Mouse (Mus musculus): Measurements from ENCODE around the gene Lrrc20. TPM values are rescaled to one million over a fixed set of nuclear protein-coding genes. Genes with fewer than 3 reads are reported as not detected.
A peak's percentile ranks its signal among the peaks of the same experiment; 100 is the strongest.

Lrrc20 gene
- polyA plus RNA-seq (2012; ENCODE audit: insufficient read depth, insufficient read length, missing spikeins), result 12.6 and 13.9 TPM in 2 replicates

GRCm38 (mm10) chr10:61475594-61476439 is at the start of gene Lrrc20:
Gene Lrrc20, plus strand, starts transcription at chr10:61475801.
- peak within 1 kb of the TSS; percentile 83 for H3K27ac ChIP-seq (ENCODE audit: insufficient read depth, low read depth, low read length)
- H3K4me3 ChIP-seq (ENCODE audit: insufficient read depth, low read length), result peak within 1 kb of the TSS; percentile 86
- peaks cover 28% of the 10 kb centered on the region for H3K4me1 ChIP-seq (ENCODE audit: control insufficient read depth, insufficient read depth, low read length)
- TF ChIP-seq CTCF (IDR thresholded peaks at IDR 0.05; ENCODE audit: low read depth, low read length), result no peak
- TF ChIP-seq POLR2A (IDR thresholded peaks at IDR 0.05; ENCODE audit: borderline replicate concordance, low read depth, low read length), result no peak

- Histone ChIP-seq H3K4me3 (ENCODE audit: insufficient read depth, low read length) (no peak overlapping the region), H3K27ac (ENCODE audit: insufficient read depth, low read depth, low read length) (no peak overlapping the region), H3K4me1 (ENCODE audit: control insufficient read depth, insufficient read depth, low read length) (peaks cover 16% of the 10 kb centered on the region)
- TF ChIP-seq POLR2A (IDR thresholded peaks at IDR 0.05; ENCODE audit: borderline replicate concordance, low read depth, low read length) (no peak), CTCF (IDR thresholded peaks at IDR 0.05; ENCODE audit: low read depth, low read length) (no peak)
These were observed 49.3 kb upstream of the Lrrc20 start for GRCm38 (mm10) chr10:61426251-61426757.

GRCm38 (mm10) chr10:61427951-61428350 is 47.6 kb upstream of the Lrrc20 start:
- TF ChIP-seq CTCF (IDR thresholded peaks at IDR 0.05; ENCODE audit: low read depth, low read length), result no peak
- Histone ChIP-seq H3K4me1 (ENCODE audit: control insufficient read depth, insufficient read depth, low read length) (peaks cover 13% of the 10 kb centered on the region), H3K4me3 (ENCODE audit: insufficient read depth, low read length) (no peak overlapping the region), H3K27ac (ENCODE audit: insufficient read depth, low read depth, low read length) (no peak overlapping the region)

- Histone ChIP-seq H3K4me1 (ENCODE audit: control insufficient read depth, insufficient read depth, low read length) (peaks cover 8% of the 10 kb centered on the region), H3K27ac (ENCODE audit: insufficient read depth, low read depth, low read length) (no peak overlapping the region), H3K4me3 (ENCODE audit: insufficient read depth, low read length) (no peak overlapping the region)
- no peak for TF ChIP-seq POLR2A (IDR thresholded peaks at IDR 0.05; ENCODE audit: borderline replicate concordance, low read depth, low read length)
- TF ChIP-seq CTCF (IDR thresholded peaks at IDR 0.05; ENCODE audit: low read depth, low read length), result no peak
These were observed 47.2 kb upstream of the Lrrc20 start for GRCm38 (mm10) chr10:61428416-61428815.

GRCm38 (mm10) chr10:61429043-61429442 is 46.6 kb upstream of the Lrrc20 start:
- TF ChIP-seq CTCF (IDR thresholded peaks at IDR 0.05; ENCODE audit: low read depth, low read length) (no peak), POLR2A (IDR thresholded peaks at IDR 0.05; ENCODE audit: borderline replicate concordance, low read depth, low read length) (no peak)
- no peak overlapping the region for H3K4me3 ChIP-seq (ENCODE audit: insufficient read depth, low read length)
- peaks cover 6% of the 10 kb centered on the region for H3K4me1 ChIP-seq (ENCODE audit: control insufficient read depth, insufficient read depth, low read length)
- H3K27ac ChIP-seq (ENCODE audit: insufficient read depth, low read depth, low read length), result no peak overlapping the region

- no peak overlapping the region for H3K27ac ChIP-seq (ENCODE audit: insufficient read depth, low read depth, low read length)
- no peaks in the 10 kb centered on the region for H3K4me1 ChIP-seq (ENCODE audit: control insufficient read depth, insufficient read depth, low read length)
- no peak for TF ChIP-seq CTCF (IDR thresholded peaks at IDR 0.05; ENCODE audit: low read depth, low read length)
- TF ChIP-seq POLR2A (IDR thresholded peaks at IDR 0.05; ENCODE audit: borderline replicate concordance, low read depth, low read length), result no peak
- H3K4me3 ChIP-seq (ENCODE audit: insufficient read depth, low read length), result no peak overlapping the region
These were observed 44.2 kb upstream of the Lrrc20 start for GRCm38 (mm10) chr10:61431375-61431774.

- TF ChIP-seq POLR2A (IDR thresholded peaks at IDR 0.05; ENCODE audit: borderline replicate concordance, low read depth, low read length) (no peak), CTCF (IDR thresholded peaks at IDR 0.05; ENCODE audit: low read depth, low read length) (no peak)
- Histone ChIP-seq H3K4me3 (ENCODE audit: insufficient read depth, low read length) (no peak overlapping the region), H3K4me1 (ENCODE audit: control insufficient read depth, insufficient read depth, low read length) (peaks cover 2% of the 10 kb centered on the region; the same call in 1 of the 2 replicates), H3K27ac (ENCODE audit: insufficient read depth, low read depth, low read length) (no peak overlapping the region)
These were observed 35.3 kb upstream of the Lrrc20 start for GRCm38 (mm10) chr10:61440202-61440800.

GRCm38 (mm10) chr10:61443456-61443855 is 32.1 kb upstream of the Lrrc20 start:
- Histone ChIP-seq H3K4me3 (ENCODE audit: insufficient read depth, low read length) (no peak overlapping the region), H3K27ac (ENCODE audit: insufficient read depth, low read depth, low read length) (no peak overlapping the region), H3K4me1 (ENCODE audit: control insufficient read depth, insufficient read depth, low read length) (peaks cover 13% of the 10 kb centered on the region)
- no peak for TF ChIP-seq CTCF (IDR thresholded peaks at IDR 0.05; ENCODE audit: low read depth, low read length)
- no peak for TF ChIP-seq POLR2A (IDR thresholded peaks at IDR 0.05; ENCODE audit: borderline replicate concordance, low read depth, low read length)

- H3K4me1 ChIP-seq (ENCODE audit: control insufficient read depth, insufficient read depth, low read length), result peaks cover 16% of the 10 kb centered on the region
- no peak overlapping the region for H3K27ac ChIP-seq (ENCODE audit: insufficient read depth, low read depth, low read length)
- TF ChIP-seq POLR2A (IDR thresholded peaks at IDR 0.05; ENCODE audit: borderline replicate concordance, low read depth, low read length), result no peak
- TF ChIP-seq CTCF (IDR thresholded peaks at IDR 0.05; ENCODE audit: low read depth, low read length), result no peak
- H3K4me3 ChIP-seq (ENCODE audit: insufficient read depth, low read length), result no peak overlapping the region
These were observed 31.7 kb upstream of the Lrrc20 start for GRCm38 (mm10) chr10:61443876-61444275.

GRCm38 (mm10) chr10:61445016-61445415 is 30.6 kb upstream of the Lrrc20 start:
- TF ChIP-seq POLR2A (IDR thresholded peaks at IDR 0.05; ENCODE audit: borderline replicate concordance, low read depth, low read length), result no peak
- TF ChIP-seq CTCF (IDR thresholded peaks at IDR 0.05; ENCODE audit: low read depth, low read length), result no peak
- Histone ChIP-seq H3K4me1 (ENCODE audit: control insufficient read depth, insufficient read depth, low read length) (peaks cover 22% of the 10 kb centered on the region), H3K27ac (ENCODE audit: insufficient read depth, low read depth, low read length) (no peak overlapping the region), H3K4me3 (ENCODE audit: insufficient read depth, low read length) (no peak overlapping the region)
